Mouse (Mus musculus) gastrocnemius, postnatal 36 days (tissue): ENCODE results near the gene Abcg3. TPM values are rescaled to one million over a fixed set of nuclear protein-coding genes. Genes with fewer than 3 reads are reported as not detected.
"Not testable (repeated sequence)": the region's sequence is repeated elsewhere in the genome, so short reads cannot be mapped to it uniquely, and the experiment has no call there.

Source experiments
- DNase-seq, 2 experiments: peaks; one replicate each; pipeline ENCODE4 v3.0.0; 2022
- intact Hi-C: fragments of 180-260 bp; cut with DNase I; formaldehyde crosslinking; loops from one replicate; pipeline ENCODE4 v1.15.1; 2025
- long read RNA-seq, 2 experiments: library from polyadenylated mRNA; stranded (forward); transcript quantifications; one replicate each; pipeline ENCODE4 v2.0.0; 2021
- total RNA-seq, 2 experiments: library from RNA; stranded (reverse); gene quantifications; 2 replicates each; pipeline ENCODE4 v1.2.3; 2021

Gene Abcg3
- total RNA-seq = under 1 TPM; 0.07 to 0.36 TPM
- long read RNA-seq, experiment 1, partial matches to known transcripts = 0 of 1 reads
- long read RNA-seq, experiment 1, other reads (novel, unspliced or antisense) = 0 of 1 reads
- long read RNA-seq, experiment 2 = 0 reads

DNA sequence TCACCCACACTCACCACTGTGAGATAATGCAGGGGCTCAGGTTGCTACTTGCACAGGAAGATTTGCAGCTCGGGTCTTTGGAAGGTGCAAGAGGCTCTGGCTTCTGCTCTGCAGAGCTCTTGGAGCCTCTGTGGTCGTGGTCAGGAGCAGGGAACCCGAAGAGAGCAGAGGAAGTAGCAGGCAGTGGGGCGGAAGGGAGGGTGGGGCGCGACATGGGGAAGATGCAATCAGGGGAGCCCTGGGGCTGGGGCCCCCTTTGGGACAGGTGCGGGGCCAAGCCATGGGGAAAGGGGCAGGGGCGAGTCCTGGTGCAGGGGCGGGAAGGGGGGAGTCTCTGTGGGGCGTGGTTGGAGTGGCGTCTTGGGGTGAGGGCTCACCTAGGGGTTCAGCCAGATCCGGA is at the start of gene Abcg3:
TSS of gene Abcg3 (minus strand) at position 184 of the 400 bp plus-strand sequence.
- no peak for DNase-seq
- intact Hi-C loops = no loop called here

DNA sequence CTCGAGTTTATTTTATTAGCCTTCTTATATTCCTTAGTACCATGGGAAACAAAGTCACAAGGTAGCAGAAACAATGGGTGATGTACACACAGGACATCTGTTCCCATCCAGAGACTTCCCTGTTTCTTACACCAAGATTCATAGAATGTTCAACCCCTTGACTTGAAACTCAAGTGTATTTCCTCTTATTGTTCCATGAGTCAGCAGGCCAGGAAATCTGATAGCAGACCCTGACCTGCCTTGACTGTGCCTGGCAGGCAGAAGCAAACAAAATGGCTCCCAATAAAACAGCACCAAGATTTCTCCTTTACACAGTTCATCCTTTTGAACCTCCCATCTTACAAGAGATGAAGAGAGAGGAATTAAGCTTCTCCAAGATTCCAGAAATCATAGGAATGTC is 30.0 kb upstream of the Abcg3 start:
- no peak for DNase-seq
- intact Hi-C loops = no loop called here

DNA sequence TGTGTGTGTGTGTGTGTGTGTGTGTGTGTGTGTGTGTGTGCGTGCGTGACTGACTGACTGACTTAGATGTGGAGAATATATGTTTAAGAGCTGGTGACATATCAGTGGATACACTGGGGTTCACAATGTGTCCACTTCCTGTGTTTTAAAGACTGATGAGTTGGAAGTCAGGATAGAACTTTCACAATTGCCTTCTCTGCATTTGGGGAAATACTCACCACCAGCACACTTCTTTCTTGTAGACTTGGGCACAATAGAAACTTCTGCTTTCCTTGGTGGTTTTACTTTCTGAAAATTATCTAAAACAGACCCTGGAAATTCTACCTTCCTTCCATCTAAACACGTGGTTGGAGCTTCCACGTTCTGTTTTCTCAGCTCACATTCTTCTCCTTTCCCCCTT is 29.1 kb upstream of the Abcg3 start:
- DNase-seq = no peak
- intact Hi-C loops = no loop called here

DNA sequence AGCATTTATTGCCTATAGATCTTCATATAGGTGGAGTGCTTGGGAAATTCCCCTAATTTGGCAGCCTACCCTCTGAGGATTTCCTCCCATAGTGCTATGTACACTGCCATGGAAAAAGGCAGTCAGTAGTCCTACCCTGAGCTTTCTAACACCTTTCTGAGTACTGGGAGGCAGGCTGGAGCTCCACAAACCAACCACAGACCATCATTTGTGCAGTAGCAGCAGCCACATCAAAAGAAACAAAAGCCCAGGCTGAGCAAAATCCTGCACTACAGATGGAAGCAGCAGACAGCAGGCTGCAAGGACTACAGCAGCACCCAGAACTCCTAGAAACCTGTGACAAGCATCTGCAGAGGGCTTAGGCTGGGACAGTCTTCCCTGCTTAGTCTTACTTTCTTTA is 27.9 kb upstream of the Abcg3 start:
- intact Hi-C loops = no loop called here

DNA sequence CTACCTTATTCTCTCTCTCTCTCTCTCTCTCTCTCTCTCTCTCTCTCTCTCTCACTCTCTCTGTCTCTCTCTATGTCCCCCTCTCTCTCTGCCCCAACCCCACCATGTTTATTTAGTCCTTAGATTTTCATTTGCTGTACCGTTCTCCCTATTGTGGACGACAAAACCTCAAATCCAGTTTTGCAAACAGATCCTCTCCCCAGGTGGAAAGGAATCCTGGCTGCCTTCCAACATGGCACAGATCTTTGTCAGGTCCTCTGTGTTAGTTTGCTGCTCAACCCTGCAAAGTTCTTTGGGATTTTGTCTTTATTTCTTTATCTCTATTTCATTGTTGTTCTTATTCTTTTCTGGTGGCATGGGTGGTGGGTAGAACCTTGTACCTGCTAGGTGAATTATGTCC is 6.9 kb upstream of the Abcg3 start:
- intact Hi-C loops = loop anchor here (5.0 kb wide), 1 partner anchor 333 kb away; no protein-coding TSS in a partner anchor
- no peak for DNase-seq

More for the DNA sequence above, 27.9 kb upstream of the Abcg3 start:
- no peak for DNase-seq

DNA sequence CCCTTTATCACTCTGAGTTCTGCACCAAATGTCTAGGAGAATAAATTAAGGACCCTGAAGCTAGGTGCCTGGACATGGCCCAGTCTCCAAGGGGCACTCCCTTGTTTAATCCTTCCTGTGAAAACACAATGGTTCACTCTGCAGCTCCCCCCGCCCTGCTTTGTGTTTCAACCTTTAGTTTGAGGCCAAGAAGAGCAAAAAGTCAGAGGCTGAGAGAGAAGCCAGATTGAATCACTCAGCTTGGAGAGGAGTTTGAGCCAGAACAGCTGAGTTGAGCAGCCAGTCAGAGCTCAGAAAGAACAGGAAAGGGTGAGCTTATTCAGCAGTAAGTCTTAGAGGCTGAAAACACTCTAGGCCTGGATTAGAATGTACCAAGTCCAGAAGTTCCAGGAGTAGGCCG is 5.5 kb upstream of the Abcg3 start:
- no peak for DNase-seq
- intact Hi-C loops = loop anchor here (5.0 kb wide), 1 partner anchor 334 kb away; no protein-coding TSS in a partner anchor

DNA sequence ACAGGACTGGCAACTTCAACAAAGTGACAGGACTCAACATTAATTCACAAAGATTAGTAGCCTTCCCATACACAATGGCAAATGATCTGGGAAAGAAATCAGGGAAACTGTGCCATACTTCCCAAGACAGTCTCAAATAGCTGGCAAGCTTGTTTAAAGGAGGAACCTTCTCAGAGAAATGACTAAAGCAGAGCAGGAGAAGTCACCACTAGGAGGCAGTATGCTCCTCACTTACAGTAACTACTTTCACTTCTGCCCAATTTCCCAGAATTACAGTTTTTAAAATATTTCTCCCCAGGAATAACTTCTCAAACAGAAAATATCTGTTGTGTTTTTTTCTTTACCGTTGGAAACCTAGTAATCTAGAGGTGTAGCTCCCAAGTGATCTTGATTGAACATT is 4.2 kb upstream of the Abcg3 start:
- DNase-seq = no peak
- intact Hi-C loops = loop anchor here (5.0 kb wide), 1 partner anchor 336 kb away; no protein-coding TSS in a partner anchor

DNA sequence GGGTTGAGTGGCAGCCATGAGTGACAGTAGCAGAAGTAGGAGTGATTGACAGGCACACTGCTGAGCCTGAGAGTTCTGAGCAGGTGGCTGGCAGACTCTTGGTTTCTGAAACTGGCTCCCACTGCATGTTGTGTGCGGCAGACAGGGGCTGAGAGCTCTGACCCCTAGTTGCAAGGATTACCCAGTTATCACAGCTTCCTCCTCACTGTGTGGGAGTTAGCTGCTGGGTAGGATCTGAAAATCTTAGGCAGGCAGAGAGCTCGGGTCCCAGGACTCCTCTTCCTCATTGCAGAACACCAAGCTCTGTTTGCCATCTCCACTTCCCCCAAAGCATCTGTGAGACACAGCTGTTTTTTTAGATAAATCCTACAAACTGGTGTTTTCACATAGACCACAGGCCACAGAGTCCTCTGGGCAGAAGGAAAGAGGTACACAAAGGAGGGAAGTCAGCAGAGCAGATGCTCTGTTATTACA is 3.4 kb downstream of the Abcg3 start:
- intact Hi-C loops = no loop called here
- DNase-seq = no peak

DNA sequence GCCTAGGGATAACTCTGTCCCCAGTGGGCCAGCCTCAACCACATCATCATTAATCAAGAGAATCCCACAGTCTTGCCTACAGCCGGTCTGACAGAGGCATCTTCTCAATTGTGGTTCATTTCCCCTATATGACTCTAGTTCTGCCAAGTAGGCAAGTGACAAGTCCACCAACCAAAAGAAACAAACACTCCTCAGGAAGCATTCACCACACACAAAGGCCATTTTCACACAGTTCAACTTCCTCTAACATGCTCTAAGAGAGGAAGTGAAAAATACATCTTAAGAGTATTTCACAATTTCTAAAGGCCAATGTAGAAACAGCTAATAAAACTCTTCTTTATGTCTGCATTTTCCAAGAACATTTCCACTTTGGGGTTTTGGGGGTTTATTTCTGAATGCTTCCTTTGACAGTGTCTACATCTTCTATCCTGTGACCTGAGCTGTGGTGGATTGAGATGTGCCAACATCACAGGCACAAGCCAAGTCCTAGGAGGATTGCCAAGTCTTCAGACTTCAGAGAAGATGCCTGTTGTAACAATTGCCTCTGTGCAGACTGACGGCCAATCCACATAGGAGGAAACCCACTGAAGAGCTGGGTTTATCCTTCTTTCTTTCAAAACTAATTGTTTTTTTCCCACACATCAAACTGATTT is 24.3 kb downstream of the Abcg3 start:
- intact Hi-C loops = no loop called here
- no peak for DNase-seq

DNA sequence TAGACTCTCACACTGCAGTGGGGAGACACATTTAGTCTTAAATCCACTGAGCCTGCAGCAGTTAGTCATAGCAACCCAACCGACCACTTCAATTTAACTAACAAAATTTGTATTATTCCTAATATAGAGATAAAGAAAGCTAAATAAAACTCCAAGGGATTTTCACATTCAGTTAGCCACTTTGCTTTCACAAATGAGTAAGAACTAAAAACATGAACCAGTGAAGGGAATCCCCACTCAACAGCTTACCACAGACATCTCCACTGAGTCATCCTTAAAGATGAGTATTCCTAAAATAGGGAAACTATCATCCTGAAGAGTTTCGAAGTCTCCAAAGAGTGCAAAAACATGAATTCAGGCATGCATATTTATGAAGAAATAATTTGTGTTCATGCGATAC is 27.3 kb downstream of the Abcg3 start:
- intact Hi-C loops = no loop called here
- no peak for DNase-seq

DNA sequence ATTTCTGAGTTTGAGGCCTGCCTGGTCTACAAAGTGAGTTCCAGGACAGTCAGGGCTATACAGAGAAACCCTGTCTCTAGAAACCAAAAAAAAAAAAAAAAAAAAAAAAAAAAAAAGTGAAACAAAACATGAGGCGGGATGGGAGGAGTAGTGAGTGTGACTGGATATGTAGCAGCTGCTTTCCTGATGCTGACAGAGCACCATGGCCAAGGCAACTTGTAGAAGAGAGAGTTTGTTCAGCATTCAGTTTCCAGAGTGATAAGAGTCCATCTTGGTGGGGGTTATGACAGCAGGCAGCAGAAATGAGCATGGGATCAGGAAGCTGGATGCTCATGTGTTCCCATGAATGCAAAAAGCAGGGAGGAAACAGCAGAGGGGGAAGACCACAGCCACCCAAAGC is 35.6 kb downstream of the Abcg3 start:
- intact Hi-C loops = no loop called here
- no peak for DNase-seq

DNA sequence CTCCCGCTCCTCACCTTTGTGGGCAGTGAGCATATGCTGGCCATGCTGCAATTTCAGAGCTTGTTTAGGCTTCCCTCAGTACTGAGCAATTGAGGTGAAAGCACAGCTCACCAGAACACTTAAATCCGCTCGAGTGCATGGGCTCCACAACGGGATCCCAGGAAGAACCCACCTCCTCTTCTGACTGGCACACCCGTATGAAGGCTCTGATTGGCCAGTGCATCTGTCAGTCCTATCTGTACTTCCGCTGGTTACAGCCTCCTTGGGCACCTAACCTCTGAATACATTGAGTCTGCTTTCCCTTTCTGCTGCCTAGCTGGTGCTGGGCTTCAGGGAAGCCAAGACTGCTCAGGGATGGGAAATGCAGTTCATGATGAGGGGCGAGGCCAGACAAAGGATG is 48.4 kb downstream of the Abcg3 start:
- intact Hi-C loops = no loop called here
- no peak for DNase-seq

DNA sequence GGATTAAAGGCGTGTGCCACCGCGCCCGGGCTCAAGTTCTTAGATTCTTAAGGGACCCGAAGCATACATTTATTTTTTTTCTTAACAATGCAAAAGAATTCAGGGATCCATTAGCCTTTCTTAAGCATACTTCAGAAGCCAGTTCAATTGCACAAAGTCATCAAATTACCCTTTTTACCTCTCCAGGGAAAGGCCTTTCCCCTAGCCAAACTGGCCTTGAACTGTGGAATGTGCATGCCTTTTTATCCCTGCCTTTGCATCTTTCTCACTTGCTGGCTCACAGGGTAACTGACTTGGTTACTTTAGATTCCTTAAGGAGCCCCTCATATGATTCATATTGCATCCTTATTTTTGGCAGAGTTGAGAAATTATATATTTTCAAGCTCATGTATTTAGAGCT is 76.0 kb downstream of the Abcg3 start:
- DNase-seq, intact Hi-C loops: not testable (repeated sequence)

Other genes starting within 250 kb of the Abcg3 start
- under 1 TPM; 0.42 to 0.94 TPM for gene Zfp951, start 122.6 kb downstream of the Abcg3 start, total RNA-seq
- 1 to 10 TPM; 3.0 to 3.3 TPM for gene Gbp9, start 156.8 kb upstream of the Abcg3 start, total RNA-seq
- gene Gbp8, start 156.8 kb upstream of the Abcg3 start, total RNA-seq = under 1 TPM in 1 of 2 experiments, not detected in 1; 0.33 TPM
- 1 to 10 TPM; 2.3 to 3.2 TPM for gene Gbp4, start 156.9 kb upstream of the Abcg3 start, total RNA-seq